Mouse (Mus musculus): ENCODE data around the gene Atxn7l1.

DNA sequence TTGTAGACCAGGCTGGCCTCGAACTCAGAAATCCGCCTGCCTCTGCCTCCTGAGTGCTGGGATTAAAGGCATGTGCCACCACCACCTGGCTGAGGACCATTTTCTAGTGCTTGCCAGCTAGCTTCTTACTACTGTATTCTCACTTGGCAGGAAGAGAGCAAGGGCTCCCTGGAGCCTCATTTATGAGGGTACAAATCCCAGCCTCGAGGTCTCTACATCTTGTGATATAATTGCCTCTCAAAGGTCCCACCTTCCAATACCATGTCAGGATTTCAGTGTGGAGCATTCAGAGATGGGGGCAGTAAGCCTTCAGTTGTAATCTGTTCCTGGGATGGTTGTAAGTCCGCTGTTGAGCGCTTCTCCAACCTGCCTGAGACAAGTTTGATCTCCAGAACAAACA lies 72.6 kb downstream of the Atxn7l1 start:
- no peak for TF ChIP-seq CTCF (IDR thresholded peaks at IDR 0.05; ENCODE audit: low read depth, low read length)
- no peak for TF ChIP-seq POLR2A (IDR thresholded peaks at IDR 0.05; ENCODE audit: borderline replicate concordance, low read depth, low read length)

All from bone marrow macrophage, adult 2 months (primary cell).